Mouse (Mus musculus) E14TG2a.4 (cell line): ENCODE results near the gene Klhl8.

Source experiments
- CTCF ChIP-seq: conservative IDR thresholded peaks from 2 replicates; pipeline ENCODE4 v1.5.1; 2014; ENCODE audit warnings: low read length
- NANOG ChIP-seq: IDR thresholded peaks from 2 replicates; pipeline ENCODE4 v1.6.1; 2014; ENCODE audit warnings: borderline replicate concordance, low read length, mixed read lengths
- POU5F1 ChIP-seq: IDR thresholded peaks from 2 replicates; pipeline ENCODE4 v1.6.1; 2014; ENCODE audit warnings: low read length, borderline replicate concordance

GRCm38 (mm10) chr5:103821500-103822298 is 89.4 kb downstream of the Klhl8 start:
- TF ChIP-seq NANOG (no peak), CTCF (no peak), POU5F1 (no peak)
